Mouse (Mus musculus): ENCODE measurements around the gene Cpeb1.

GRCm38 (mm10) chr7:81298206-81298605 is 157.1 kb downstream of the Cpeb1 start:
- TF ChIP-seq CTCF (IDR thresholded peaks at IDR 0.05; ENCODE audit: low read depth) (no peak), EP300 (IDR thresholded peaks at IDR 0.05; ENCODE audit: low read depth) (no peak)
